Mouse (Mus musculus) kidney, postnatal 25 days (tissue): ENCODE results near the gene Prkaa2.

Experiments used
- DNase-seq, 2 experiments: peaks; one replicate each; pipeline ENCODE4 v3.0.0; 2021; ENCODE audit warnings: mixed read lengths in 2 of 2

Prkaa2 gene

GRCm38 (mm10) chr4:105108641-105109198 is 970 bp downstream of the Prkaa2 start:
- peak; percentile 47 to 67 for DNase-seq

GRCm38 (mm10) chr4:105107943-105108640 is 1.6 kb downstream of the Prkaa2 start:
- DNase-seq, result no peak

DNA sequence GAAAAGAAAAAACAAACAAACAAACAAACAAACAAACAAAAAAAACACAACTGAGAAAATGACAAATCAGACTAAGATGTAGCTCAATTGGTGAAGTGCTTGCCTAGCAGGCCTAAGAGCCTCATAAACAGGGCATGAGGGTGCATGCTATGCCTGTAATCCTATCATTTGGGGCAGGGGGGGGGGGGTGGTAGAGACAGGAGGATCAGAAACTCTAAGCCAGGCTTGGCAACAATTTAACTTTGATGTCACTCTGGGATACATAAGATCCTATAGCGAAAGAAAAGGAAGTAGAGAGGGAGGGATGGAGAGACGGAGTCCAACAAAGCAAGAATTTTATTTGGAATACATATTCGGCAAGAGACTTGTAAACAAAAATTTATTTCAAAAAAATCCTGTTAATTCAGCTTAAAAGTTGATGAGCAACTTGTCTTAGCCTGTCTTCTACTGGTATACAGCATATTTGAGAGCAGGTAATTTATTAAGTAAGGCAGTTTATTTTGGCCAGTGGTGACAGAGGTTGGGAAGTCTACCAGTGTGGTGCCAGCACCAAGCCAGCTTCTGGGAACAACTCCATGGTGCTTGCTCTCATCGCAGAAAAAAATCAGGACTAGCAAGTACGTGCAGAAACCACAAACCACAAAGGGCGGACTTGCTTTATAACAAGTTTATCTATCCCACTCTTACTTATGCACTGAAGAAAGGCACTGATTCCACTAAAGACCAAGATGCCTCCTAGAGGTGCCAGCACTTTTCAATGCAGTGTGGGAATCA is 5.4 kb downstream of the Prkaa2 start:
- DNase-seq, result peak; percentile 21 to 43

GRCm38 (mm10) chr4:105101337-105101688 is 8.4 kb downstream of the Prkaa2 start:
- DNase-seq, result no peak

DNA sequence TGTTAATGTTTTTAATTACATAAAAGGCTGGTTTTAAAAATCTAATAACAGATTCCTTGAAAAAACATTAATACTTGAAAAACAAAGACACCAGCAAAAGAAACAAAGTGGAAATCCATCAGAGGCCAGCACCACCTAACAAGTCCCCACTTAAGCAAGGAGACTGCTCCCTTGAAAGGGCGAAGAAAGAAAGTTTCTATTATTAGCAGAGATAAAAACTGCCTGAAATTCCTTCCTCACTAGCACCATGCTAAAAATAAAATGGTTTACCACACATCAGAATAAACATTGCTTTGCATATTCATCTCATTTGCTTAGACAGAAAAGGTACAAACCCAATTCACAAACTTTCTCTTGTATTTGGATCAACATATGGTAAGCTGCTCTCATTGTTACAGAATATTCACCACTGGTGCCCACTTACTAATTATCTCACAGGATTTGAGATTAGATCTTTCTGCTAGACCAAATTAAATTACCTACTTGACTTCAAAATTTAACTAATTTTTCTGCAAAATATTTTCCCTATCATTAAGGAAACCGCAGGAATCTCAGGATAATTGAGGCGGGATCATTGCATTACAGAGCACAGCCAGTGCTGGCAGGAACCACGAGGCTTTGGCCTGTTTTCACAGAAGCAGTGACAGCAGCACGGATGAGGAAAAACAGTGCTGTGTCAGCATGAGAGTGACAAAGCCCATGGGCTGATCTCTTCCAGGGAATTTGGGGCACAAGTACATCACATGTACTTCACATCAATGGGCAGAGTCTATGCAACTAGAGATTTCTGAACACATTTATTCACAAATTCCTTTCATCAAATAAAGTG is 9.0 kb downstream of the Prkaa2 start:
- peak; percentile 30 to 51 for DNase-seq

GRCm38 (mm10) chr4:105098660-105099059 is 11.0 kb downstream of the Prkaa2 start:
- DNase-seq, result no peak

- DNase-seq, result no peak
These were observed 11.5 kb downstream of the Prkaa2 start for GRCm38 (mm10) chr4:105098158-105098557.

GRCm38 (mm10) chr4:105095316-105095715 is 14.4 kb downstream of the Prkaa2 start:
- DNase-seq, result peak; percentile 77 to 82

DNA sequence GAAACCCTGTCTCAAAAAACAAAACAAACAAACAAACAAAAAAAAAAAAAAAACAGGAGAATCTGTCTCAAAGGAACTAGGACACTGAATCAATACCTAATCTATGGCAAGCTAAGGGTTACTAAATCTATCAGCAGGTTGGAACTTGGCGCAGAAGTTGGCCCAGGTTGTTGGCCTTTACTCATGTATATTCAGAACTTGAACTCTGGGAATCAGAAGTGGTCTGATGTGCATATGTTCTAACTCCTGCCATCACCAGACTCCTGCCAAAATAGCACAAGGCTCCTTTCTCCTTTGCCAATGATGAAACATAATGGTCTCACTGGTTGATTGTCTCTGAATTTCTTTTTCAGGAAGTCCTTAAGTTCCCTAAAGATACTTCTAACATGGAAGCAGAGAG is 15.7 kb downstream of the Prkaa2 start:
- no peak for DNase-seq

DNA sequence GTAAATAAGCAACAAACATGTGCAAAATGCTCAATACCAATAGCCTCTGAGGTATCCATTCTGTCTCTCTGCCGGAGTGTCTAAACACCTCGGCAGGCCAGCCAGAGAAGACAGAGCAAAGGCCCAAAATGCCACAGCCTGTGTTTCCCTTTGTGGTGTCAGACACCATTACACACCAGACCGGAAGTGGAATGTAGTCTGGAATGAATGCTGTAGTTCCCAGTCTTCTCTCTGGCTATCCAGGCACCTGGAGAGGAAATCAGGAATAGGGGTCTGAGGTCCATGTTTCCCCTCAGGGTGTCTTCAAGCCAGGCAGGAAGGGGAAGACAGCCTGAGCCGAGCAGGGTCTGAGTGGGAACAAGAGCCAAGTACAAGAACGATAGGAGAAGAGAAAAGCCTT is 19.3 kb downstream of the Prkaa2 start:
- no peak for DNase-seq

GRCm38 (mm10) chr4:105089386-105089785 is 20.3 kb downstream of the Prkaa2 start:
- peak in 1 of 2 experiments; percentile 27 for DNase-seq

GRCm38 (mm10) chr4:105088671-105089070 is 21.0 kb downstream of the Prkaa2 start:
- no peak for DNase-seq

DNA sequence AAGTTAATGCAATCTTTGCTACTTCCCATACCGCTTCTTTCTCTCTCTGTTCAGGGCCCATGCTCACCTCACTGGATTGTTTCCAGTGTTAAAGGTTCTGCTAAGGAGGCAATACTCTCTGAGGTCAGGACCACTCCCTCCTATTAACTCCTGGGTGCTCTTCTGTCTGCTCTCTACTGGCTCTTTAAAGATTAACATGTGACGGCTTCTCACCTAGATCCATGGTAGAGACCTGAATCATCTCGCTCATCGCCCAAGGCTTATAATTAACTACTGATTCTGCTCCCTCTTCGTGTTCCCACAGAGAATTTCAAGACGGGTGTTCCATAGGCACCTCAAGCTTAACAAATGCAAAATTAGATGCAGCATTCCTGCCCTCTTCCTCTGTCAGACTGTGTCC is 33.5 kb downstream of the Prkaa2 start:
- peak; percentile 33 to 71 for DNase-seq

- peak; percentile 17 to 56 for DNase-seq
These were observed 37.8 kb downstream of the Prkaa2 start for GRCm38 (mm10) chr4:105071761-105072427.

GRCm38 (mm10) chr4:105070982-105071381 is 38.7 kb downstream of the Prkaa2 start:
- peak; percentile 93 to 95 for DNase-seq

GRCm38 (mm10) chr4:105051291-105051690 is 58.4 kb downstream of the Prkaa2 start:
- DNase-seq, result no peak

DNA sequence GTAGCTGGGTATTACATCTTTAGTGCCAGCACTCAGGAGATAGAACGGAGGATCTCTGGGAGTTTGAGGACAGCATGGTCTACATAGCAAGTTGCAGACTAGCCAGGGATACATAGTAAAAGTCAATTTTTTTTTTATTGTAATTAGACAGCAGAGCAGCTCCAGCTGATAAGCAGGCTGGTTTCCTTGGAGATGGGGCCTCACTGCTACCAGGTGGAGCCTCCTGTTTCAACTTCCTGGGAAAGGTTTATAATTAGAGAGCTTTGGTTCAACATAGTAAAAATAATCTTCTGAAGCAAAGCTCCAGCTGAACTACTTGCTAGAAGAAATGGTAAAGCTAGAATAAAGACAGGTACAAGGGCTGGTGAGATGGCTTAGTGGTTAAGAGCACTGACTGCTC is 59.6 kb downstream of the Prkaa2 start:
- DNase-seq, result no peak

GRCm38 (mm10) chr4:105034259-105034658 is 75.4 kb downstream of the Prkaa2 start:
- no peak for DNase-seq

DNA sequence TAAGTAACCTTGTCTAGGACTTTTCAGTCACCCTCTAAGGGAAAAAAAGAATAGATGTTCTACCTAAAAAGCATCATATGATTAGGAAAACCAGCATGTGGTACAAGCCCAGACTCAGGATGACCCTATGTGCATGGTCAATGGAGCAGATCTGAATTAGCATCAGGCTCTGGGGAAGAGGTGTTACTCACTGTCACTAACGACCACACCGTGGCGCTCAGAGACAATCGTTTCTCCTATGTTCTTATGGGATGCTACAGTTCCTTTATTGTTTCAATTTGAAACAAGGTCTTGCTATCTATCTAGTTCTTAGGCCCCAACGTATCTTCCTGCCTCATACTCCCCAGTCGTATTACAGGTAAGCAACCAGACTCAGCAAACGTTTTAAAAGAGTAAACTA is 76.5 kb downstream of the Prkaa2 start:
- peak in 1 of 2 experiments; percentile 17 for DNase-seq

- no peak for DNase-seq
These were observed 78.6 kb downstream of the Prkaa2 start for GRCm38 (mm10) chr4:105031104-105031503.

GRCm38 (mm10) chr4:105027278-105027677 is 82.4 kb downstream of the Prkaa2 start:
- DNase-seq, result no peak

DNA sequence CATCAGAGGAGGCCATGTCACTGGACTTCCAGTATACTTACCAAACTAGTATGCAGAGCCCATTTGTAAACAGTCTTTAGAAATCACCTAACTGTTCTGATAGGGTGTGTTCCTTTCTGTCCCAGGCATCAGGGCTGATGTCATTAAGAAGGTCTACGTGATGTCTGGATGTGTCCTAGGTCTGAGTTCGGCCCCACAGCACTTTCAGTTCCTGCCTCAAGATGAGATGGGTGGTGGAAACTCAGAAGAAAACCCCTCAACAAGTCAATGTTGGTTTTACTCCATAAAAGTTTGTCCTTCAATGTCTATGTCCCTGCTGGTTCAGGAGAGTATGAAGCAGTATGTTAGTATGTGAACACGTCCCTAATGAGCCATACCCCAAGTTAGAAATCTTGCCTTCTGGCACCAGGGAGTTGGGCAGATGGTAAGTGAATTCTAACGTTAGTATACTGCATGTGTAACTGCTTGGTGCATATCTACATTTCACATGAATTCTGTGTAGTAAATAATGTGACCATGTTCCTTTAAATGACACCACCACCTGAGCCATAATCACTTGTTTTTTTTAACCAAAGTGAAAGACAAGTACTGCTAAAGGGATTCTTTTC is 93.6 kb downstream of the Prkaa2 start:
- no peak for DNase-seq
